Mouse (Mus musculus) liver, postnatal 0 days (tissue): ENCODE data around the gene Rnf25.

Experiments used
- CTCF ChIP-seq: sonication (generic); IDR thresholded peaks from 2 replicates; pipeline ENCODE4 v1.5.1; 2016; ENCODE audit warnings: antibody characterized with exemption, low read depth
- EP300 ChIP-seq: IDR thresholded peaks from 2 replicates; pipeline ENCODE4 v1.6.1; 2016; ENCODE audit warnings: antibody characterized with exemption, low read depth, mild to moderate bottlenecking

- no peak for TF ChIP-seq EP300
- no peak for TF ChIP-seq CTCF
Measured at GRCm38 (mm10) chr1:74628001-74628400, 26.8 kb upstream of the Rnf25 start.
